In genomic region chr4:137117471-137118331, GRCm38 (mm10) we compare ENCODE assay signal across 8 mouse cellular contexts.
DNase-seq lines count a peak whose midpoint lies in the region; ATAC-seq and TF ChIP-seq lines count a peak whose summit lies in the region.

No protein-coding gene starts in this region.

- H3K4me2 ChIP-seq in heart, postnatal 0 days (ENCODE audit: low read depth, low read length) = peak overlapping the region; percentile 56

- no peaks in the 10 kb centered on the region for H3K36me3 ChIP-seq in heart, postnatal 0 days (replicated peaks; ENCODE audit: control insufficient read depth, insufficient read depth, low read length)

- H3K27ac ChIP-seq in heart, postnatal 0 days (ENCODE audit: low read depth) = no peak overlapping the region

- DNase-seq in 3T3-L1 (ENCODE audit: low read depth, low spot score) = peak; percentile 38
- peak; percentile 31 for DNase-seq in MEL-GATA-1-ER (ENCODE audit: extremely low read depth, low read depth)
- DNase-seq in embryo, embryonic 10.5 days (ENCODE audit: low spot score) = peak; percentile 94
- DNase-seq in heart, postnatal 0 days (ENCODE audit: low spot score) = peak; percentile 41
- peak; percentile 75 to 82 for DNase-seq in kidney, postnatal 25 days
- DNase-seq in lung, postnatal 25 days (ENCODE audit: low spot score) = peak; percentile 60
- DNase-seq in retina, adult 2 months (ENCODE audit: low read depth, low spot score) = peak; percentile 44

- no peak for TF ChIP-seq CTCF in heart, postnatal 0 days (IDR thresholded peaks at IDR 0.05; ENCODE audit: low read depth)

- peaks cover 18% of the 10 kb centered on the region; the same call in 1 of the 2 replicates for H3K27me3 ChIP-seq in heart, postnatal 0 days (ENCODE audit: control insufficient read depth, insufficient read depth, low read length)

- H3K4me1 ChIP-seq in heart, postnatal 0 days (ENCODE audit: control insufficient read depth, insufficient read depth) = peaks cover 4% of the 10 kb centered on the region; the same call in 1 of the 2 replicates

- no peak for TF ChIP-seq EP300 in heart, postnatal 0 days (IDR thresholded peaks at IDR 0.05; ENCODE audit: low read depth)

- WGBS in heart, postnatal 0 days = 2% methylated on average over 26 of the region's 27 CpGs

- ATAC-seq in heart, postnatal 0 days (ENCODE audit: insufficient read depth, low read depth) = peak; percentile 58; the same call in 1 of the 2 replicates
- no peak for ATAC-seq in inflammation-experienced regulatory T-cells, adult 6 months

- 0 out of 2 replicates have a peak overlapping the region, but pooled peaks have one; percentile 20 for H3K4me3 ChIP-seq in heart, postnatal 0 days (ENCODE audit: low read depth, low read length)

- no peaks in the 10 kb centered on the region for H3K9me3 ChIP-seq in heart, postnatal 0 days (replicated peaks; ENCODE audit: control insufficient read depth, low read length)

- H3K9ac ChIP-seq in heart, postnatal 0 days (replicated peaks; ENCODE audit: low read depth, low read length) = no peak overlapping the region

Comparison
In these comparisons a context has a peak if more than half of its experiments do, and no peak if none do; other contexts are left out.
1. DNase-seq: peak in every context shown above with its lines; median percentile 94 in embryo, embryonic 10.5 days; 78 in kidney, postnatal 25 days; 60 in lung, postnatal 25 days; 44 in retina, adult 2 months; 41 in heart, postnatal 0 days; 38 in 3T3-L1; 31 in MEL-GATA-1-ER.